Mouse (Mus musculus) ES-E14 (cell line): ENCODE measurements around the gene Gpr82.

Experiments used
- CHD2 ChIP-seq: IDR thresholded peaks from 2 replicates; pipeline ENCODE4 v1.6.1; 2014; ENCODE audit warnings: mild to moderate bottlenecking, low read depth, low read length, inconsistent platforms
- ZNF384 ChIP-seq: IDR thresholded peaks from 2 replicates; pipeline ENCODE4 v1.6.1; 2012; ENCODE audit warnings: low read depth, low read length, inconsistent platforms

GRCm38 (mm10) chrX:13621473-13621872 is 39.7 kb upstream of the Gpr82 start:
- TF ChIP-seq CHD2 (no peak), ZNF384 (no peak)
